Mouse (Mus musculus) neural tube, embryonic 11.5 days (tissue): Measurements from ENCODE around the gene Mdfi. TPM values are rescaled to one million over a fixed set of nuclear protein-coding genes. Genes with fewer than 3 reads are reported as not detected.
A peak's percentile ranks its signal among the peaks of the same experiment; 100 is the strongest.

Source experiments
- ATAC-seq: fragments of 200-750 bp; cut with Nextera tagmentation; 2 replicates; pipeline ENCODE4 v1.8.0; 2017; ENCODE audit warnings: moderate number of reproducible peaks, mild to moderate bottlenecking, moderate TSS enrichment, moderate library complexity; ENCODE audit not compliant: insufficient read depth, low FRiP score, low TSS enrichment
- DNase-seq: peaks from one replicate; pipeline ENCODE4 v3.0.0-alpha.2; 2015; ENCODE audit warnings: low spot score
- H3K27ac ChIP-seq: fragments of 300-500 bp; sonication (generic); 2 replicates; pipeline ENCODE4 v1.5.1; 2014; ENCODE audit warnings: low read depth, mild to moderate bottlenecking, low read length
- H3K27me3 ChIP-seq: fragments of 300-500 bp; sonication (generic); 2 replicates; pipeline ENCODE4 v1.6.1; 2014; ENCODE audit warnings: mild to moderate bottlenecking, low read length, mixed read lengths; ENCODE audit not compliant: control insufficient read depth, insufficient read depth
- H3K36me3 ChIP-seq: fragments of 300-500 bp; sonication (generic); 2 replicates; pipeline ENCODE4 v1.6.1; 2014; ENCODE audit warnings: mild to moderate bottlenecking, low read length, moderate library complexity, mixed read lengths; ENCODE audit not compliant: control insufficient read depth, insufficient read depth
- H3K4me1 ChIP-seq: fragments of 300-500 bp; sonication (generic); 2 replicates; pipeline ENCODE4 v1.6.1; 2014; ENCODE audit warnings: low read length, mixed read lengths; ENCODE audit not compliant: control insufficient read depth, insufficient read depth
- H3K4me2 ChIP-seq: fragments of 300-500 bp; sonication (generic); 2 replicates; pipeline ENCODE4 v1.6.1; 2014; ENCODE audit warnings: low read depth, mild to moderate bottlenecking, moderate library complexity
- H3K4me3 ChIP-seq: fragments of 300-500 bp; sonication (generic); 2 replicates; pipeline ENCODE4 v1.5.1; 2014; ENCODE audit warnings: low read depth, low read length
- H3K9ac ChIP-seq: fragments of 300-500 bp; sonication (generic); 2 replicates; pipeline ENCODE4 v1.6.1; 2014; ENCODE audit warnings: mild to moderate bottlenecking, low read length
- H3K9me3 ChIP-seq: fragments of 300-500 bp; sonication (generic); 2 replicates; pipeline ENCODE4 v1.6.1; 2016; ENCODE audit warnings: low read length; ENCODE audit not compliant: control insufficient read depth
- WGBS: fragments of 180-500 bp; shearing (Covaris S2); extraction: QIAGEN DNeasy Blood & Tissue Kit; methylation state at CpG from one replicate; pipeline ENCODE4 v1.1.7; 2014; 5-methylcytosine and 5-hydroxymethylcytosine counted together
- polyA plus RNA-seq: library from polyadenylated mRNA; unstranded; fragments of >200 nt; fragmentation: Nextera tagmentation; extraction: Ambion mirVana; gene quantifications from 2 replicates; pipeline ENCODE4 v1.2.1, GENCODE M21; 2014

The Mdfi gene
- polyA plus RNA-seq, 1 experiment from 2014 or later, result 43.4 TPM

DNA sequence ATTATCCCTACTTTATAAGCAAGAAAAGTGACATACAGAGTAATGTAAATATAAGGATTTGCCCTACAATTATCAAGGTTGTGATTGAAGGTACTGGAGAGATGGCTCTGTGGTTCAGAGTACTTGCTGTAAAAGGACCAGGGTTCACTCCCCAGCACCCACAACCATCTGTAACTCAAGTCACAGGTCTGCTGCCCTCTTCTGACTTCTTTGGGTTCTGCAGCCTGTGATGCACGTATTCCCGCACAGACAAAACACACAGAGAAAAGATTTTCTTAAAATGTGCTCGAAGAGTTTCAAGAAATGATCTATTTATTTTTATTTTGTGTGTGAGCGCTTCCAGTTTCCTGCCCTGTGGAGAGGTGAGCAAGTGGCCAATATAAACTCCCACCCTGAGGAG is 30.8 kb downstream of the Mdfi start:
- H3K4me2 ChIP-seq, result no peak overlapping the region
- H3K4me3 ChIP-seq, result no peak overlapping the region
- no peaks in the 10 kb centered on the region for H3K27me3 ChIP-seq
- H3K9ac ChIP-seq, result no peak overlapping the region
- H3K36me3 ChIP-seq, result no peaks in the 10 kb centered on the region
- DNase-seq (no peak), ATAC-seq (no peak)
- no peaks in the 10 kb centered on the region for H3K9me3 ChIP-seq
- peaks cover 9% of the 10 kb centered on the region for H3K4me1 ChIP-seq
- no peak overlapping the region for H3K27ac ChIP-seq
- WGBS, result 91% methylated on average over 4 of the region's 4 CpGs

- Histone ChIP-seq H3K9ac (no peak overlapping the region), H3K4me1 (peaks cover 9% of the 10 kb centered on the region), H3K27me3 (no peaks in the 10 kb centered on the region), H3K27ac (no peak overlapping the region), H3K4me2 (no peak overlapping the region), H3K9me3 (no peaks in the 10 kb centered on the region), H3K4me3 (no peak overlapping the region), H3K36me3 (no peaks in the 10 kb centered on the region)
- DNase-seq (no peak), ATAC-seq (no peak)
- WGBS, result 11% methylated on average over 8 of the region's 8 CpGs
These were observed 31.7 kb downstream of the Mdfi start for GRCm38 (mm10) chr17:47802806-47803205.

- no peak overlapping the region for H3K4me2 ChIP-seq
- no peak for DNase-seq
- peaks cover 17% of the 10 kb centered on the region for H3K4me1 ChIP-seq
- no peak overlapping the region for H3K9ac ChIP-seq
- no peak overlapping the region for H3K4me3 ChIP-seq
- WGBS, result 83% methylated on average over 9 of the region's 9 CpGs
- H3K9me3 ChIP-seq, result no peaks in the 10 kb centered on the region
- no peak for ATAC-seq
- H3K27me3 ChIP-seq, result no peaks in the 10 kb centered on the region
- no peaks in the 10 kb centered on the region for H3K36me3 ChIP-seq
- H3K27ac ChIP-seq, result no peak overlapping the region
These were observed 37.1 kb downstream of the Mdfi start for GRCm38 (mm10) chr17:47797383-47797782.

GRCm38 (mm10) chr17:47796968-47797367 is 37.5 kb downstream of the Mdfi start:
- no peak for ATAC-seq

GRCm38 (mm10) chr17:47796156-47796816 is 38.2 kb downstream of the Mdfi start:
- Histone ChIP-seq H3K4me1 (peaks cover 15% of the 10 kb centered on the region), H3K36me3 (no peaks in the 10 kb centered on the region), H3K9me3 (no peaks in the 10 kb centered on the region), H3K27me3 (no peaks in the 10 kb centered on the region), H3K4me2 (no peak overlapping the region), H3K4me3 (no peak overlapping the region), H3K27ac (peak overlapping the region; percentile 44; the same call in 1 of the 2 replicates), H3K9ac (no peak overlapping the region)
- DNase-seq (peak; percentile 55), ATAC-seq (peak; percentile 29; the same call in 1 of the 2 replicates)
- 29% methylated on average over 16 of the region's 16 CpGs for WGBS

More at GRCm38 (mm10) chr17:47796968-47797367, 37.5 kb downstream of the Mdfi start:
- no peak for DNase-seq
- H3K4me1 ChIP-seq, result peaks cover 15% of the 10 kb centered on the region
- H3K27ac ChIP-seq, result no peak overlapping the region
- H3K4me2 ChIP-seq, result no peak overlapping the region
- H3K9me3 ChIP-seq, result no peaks in the 10 kb centered on the region
- H3K9ac ChIP-seq, result no peak overlapping the region
- no peak overlapping the region for H3K4me3 ChIP-seq
- 62% methylated on average over 4 of the region's 4 CpGs for WGBS
- no peaks in the 10 kb centered on the region for H3K36me3 ChIP-seq
- H3K27me3 ChIP-seq, result no peaks in the 10 kb centered on the region

DNA sequence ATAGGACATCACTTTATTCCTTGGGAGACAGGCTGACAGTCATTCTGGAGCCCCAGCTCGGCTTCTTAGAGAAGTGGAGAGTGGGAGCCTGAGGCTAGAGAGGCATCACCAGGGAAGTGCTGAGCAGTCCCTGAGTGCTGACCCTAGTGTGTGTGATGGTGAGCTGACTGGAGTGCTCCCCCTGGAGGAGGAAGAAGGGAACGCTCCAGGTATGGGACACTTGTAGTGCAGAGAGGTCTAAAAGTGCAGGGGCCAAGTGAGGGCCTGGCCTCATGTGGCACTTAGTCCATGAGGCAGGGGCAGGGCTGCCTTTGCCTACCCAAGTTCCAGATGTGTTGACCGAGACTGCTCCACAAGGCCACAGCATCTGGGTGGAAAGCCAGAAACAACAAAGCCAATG is 39.0 kb downstream of the Mdfi start:
- Histone ChIP-seq H3K4me1 (peaks cover 15% of the 10 kb centered on the region), H3K4me2 (no peak overlapping the region), H3K36me3 (no peaks in the 10 kb centered on the region), H3K9me3 (no peaks in the 10 kb centered on the region), H3K27ac (no peak overlapping the region), H3K27me3 (no peaks in the 10 kb centered on the region), H3K4me3 (no peak overlapping the region), H3K9ac (no peak overlapping the region)
- ATAC-seq (peak; percentile 53; the same call in 1 of the 2 replicates), DNase-seq (peak; percentile 65)
- WGBS, result 35% methylated on average over 3 of the region's 3 CpGs

- Histone ChIP-seq H3K4me1 (peaks cover 16% of the 10 kb centered on the region), H3K4me3 (no peak overlapping the region), H3K9me3 (no peaks in the 10 kb centered on the region), H3K27me3 (no peaks in the 10 kb centered on the region), H3K9ac (no peak overlapping the region), H3K27ac (no peak overlapping the region), H3K36me3 (no peaks in the 10 kb centered on the region), H3K4me2 (no peak overlapping the region)
- DNase-seq (peak; percentile 88), ATAC-seq (peak; percentile 58)
- 18% methylated on average over 9 of the region's 9 CpGs for WGBS
These were observed 41.1 kb downstream of the Mdfi start for GRCm38 (mm10) chr17:47793377-47793776.

DNA sequence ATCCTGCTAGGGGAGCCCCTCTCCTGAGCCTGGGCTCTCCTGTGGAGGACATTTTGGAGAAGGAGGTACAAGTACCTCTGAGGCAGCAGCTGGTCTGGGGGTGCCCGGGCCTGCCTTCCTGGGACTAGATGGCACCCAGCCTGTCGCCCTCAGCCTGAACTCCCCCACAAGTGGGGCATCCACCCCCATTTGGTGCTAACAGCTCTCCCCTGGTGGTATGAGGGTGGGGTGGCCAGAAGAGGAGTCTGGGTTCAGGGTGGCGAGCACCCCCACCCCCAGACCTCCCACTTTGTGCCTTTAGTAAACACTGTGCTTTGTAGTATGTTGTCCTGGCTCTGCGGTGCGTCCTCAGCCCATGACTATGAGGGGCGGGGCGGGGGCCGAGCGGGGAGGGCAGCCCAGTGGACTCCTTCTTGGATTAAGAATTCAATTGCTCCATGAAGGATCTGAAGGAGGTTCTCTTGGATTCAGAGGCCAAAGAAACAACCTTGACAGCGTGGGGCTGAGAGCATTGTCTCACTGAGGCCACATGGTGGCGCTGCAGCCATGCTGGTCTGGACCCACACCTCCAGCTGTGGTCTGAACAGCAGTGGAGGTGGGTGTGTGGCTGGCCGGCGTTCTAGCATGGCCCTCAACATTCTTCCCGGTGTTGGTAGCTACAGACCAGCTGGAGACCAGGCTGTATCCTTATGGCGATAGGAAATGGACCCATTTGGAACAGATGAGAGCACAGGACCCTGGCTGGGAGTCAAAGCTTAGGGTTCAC is 42.2 kb downstream of the Mdfi start:
- WGBS, result 23% methylated on average over 15 of the region's 15 CpGs
- Histone ChIP-seq H3K4me1 (peaks cover 24% of the 10 kb centered on the region), H3K4me3 (no peak overlapping the region), H3K27ac (no peak overlapping the region), H3K9ac (no peak overlapping the region), H3K9me3 (no peaks in the 10 kb centered on the region), H3K4me2 (no peak overlapping the region), H3K36me3 (no peaks in the 10 kb centered on the region), H3K27me3 (no peaks in the 10 kb centered on the region)
- ATAC-seq (peak; percentile 36; the same call in 1 of the 2 replicates), DNase-seq (peak; percentile 87)

DNA sequence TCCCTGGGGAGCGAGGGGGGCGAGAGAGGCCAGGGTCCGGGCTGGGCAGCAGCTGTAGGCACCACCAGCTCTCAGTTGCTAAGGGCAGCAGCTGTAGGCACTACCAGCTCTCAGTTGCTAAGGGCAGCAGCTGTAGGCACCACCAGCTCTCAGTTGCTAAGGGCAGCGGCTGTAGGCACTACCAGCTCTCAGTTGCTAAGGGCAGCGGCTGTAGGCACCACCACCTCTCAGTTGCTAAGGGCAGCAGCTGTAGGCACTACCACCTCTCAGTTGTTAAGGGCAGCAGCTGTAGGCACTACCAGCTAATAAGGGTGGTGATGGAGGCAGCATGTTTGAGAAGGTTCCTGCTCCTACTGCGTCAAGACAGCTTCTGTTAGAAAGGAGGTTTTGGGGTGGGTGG is 45.5 kb downstream of the Mdfi start:
- no peaks in the 10 kb centered on the region for H3K27me3 ChIP-seq
- no peaks in the 10 kb centered on the region for H3K9me3 ChIP-seq
- no peak overlapping the region for H3K4me3 ChIP-seq
- H3K4me1 ChIP-seq, result peaks cover 14% of the 10 kb centered on the region
- H3K9ac ChIP-seq, result no peak overlapping the region
- no peak overlapping the region for H3K27ac ChIP-seq
- H3K36me3 ChIP-seq, result no peaks in the 10 kb centered on the region
- DNase-seq (peak; percentile 66), ATAC-seq (no peak)
- 62% methylated on average over 6 of the region's 6 CpGs for WGBS
- H3K4me2 ChIP-seq, result no peak overlapping the region
